Mouse (Mus musculus) kidney, postnatal 25 days (tissue): ENCODE measurements at regions not wholly inside any gene's neighbourhood (a gene's known extent, or its start where the extent isn't known, plus 50 kb on each side); places are given as distances from the start of the nearest gene placed in this dataset.
A peak's percentile ranks its signal among the peaks of the same experiment; 100 is the strongest.

ENCODE experiments used
- DNase-seq, 2 experiments: peaks; one replicate each; pipeline ENCODE4 v3.0.0; 2021; ENCODE audit warnings: mixed read lengths in 2 of 2

DNA sequence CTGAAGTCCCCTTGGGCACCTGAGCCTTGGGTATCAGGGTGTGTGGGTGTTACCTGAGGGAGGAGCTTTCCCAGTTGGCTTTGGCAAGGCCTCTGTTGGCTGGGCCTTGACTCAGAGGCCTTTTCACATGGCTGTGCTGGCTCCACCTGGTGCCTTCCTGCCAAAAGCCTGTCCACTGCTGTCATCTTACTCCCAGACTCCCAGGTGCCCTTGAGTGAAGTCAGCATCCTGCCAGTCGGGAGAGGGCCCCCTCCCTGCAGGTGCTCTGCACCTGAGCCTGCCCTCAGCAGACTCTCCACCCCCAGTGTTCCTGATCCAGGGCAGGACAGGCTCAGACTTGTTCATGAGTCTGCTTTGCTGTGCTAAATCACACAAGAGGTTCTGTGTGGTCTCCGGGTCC lies 99.2 kb upstream of the Lgalsl start:
- DNase-seq = peak in 1 of 2 experiments; percentile 39

DNA sequence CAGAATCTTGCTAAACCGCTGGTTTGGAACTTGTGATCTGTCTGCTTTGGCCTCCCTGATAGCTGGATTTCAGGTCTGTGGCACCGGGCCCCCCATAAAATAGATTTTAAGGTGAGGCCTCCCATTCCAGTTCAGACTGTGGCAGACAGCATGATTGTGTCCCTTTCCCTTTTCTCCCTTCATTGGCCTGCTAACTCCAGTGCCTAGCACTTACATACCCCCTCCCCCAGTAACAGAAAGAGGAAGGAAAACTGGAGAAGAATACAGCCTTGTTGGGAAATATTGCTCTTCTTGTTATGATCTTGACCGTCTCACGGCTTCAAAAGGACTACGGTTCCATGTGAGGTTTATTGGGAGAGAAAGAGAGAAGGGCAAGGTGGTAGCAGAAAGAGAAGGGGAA lies 99.7 kb upstream of the Lgalsl start:
- no peak for DNase-seq

DNA sequence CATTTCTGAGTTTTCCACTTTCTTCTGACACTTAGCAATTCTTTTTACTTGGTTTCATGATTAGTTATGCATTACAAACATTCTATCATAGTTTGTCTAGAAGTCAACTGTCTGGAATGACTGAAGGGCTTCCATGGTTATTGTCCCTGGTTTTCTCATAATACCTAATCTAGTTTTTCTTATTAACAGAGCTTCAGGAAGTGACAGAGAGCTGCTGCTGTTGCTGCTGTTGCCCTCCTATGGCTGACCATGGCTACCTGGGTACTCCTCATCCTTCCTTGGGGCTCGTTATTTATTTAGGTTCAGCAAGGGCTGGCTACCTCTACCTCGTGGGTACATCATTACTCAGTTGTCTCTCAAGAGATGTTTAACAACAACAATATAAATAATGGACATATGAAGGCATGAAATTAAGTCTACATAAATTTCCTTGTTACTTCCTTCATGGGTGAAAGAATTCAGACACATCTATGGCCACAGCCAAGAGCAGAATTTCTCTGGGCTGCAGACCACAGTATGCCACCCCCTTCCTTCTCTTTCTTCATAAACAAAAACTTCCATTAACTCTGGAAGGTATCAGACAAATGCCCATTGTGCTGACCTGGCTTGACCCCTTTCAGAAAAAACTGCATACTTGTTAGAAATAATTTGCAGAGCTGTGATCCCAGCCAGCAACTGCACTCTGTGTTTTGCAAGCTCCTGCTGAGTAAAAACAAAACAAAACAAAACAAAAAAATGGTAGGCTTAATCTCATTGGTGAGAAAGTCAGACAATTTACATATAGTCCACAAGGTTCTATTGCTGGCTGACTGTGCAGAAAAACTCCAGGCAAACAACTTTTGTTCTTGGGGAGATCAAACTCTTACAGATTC lies 103.6 kb upstream of the Lgalsl start:
- DNase-seq = peak; percentile 73 to 76

DNA sequence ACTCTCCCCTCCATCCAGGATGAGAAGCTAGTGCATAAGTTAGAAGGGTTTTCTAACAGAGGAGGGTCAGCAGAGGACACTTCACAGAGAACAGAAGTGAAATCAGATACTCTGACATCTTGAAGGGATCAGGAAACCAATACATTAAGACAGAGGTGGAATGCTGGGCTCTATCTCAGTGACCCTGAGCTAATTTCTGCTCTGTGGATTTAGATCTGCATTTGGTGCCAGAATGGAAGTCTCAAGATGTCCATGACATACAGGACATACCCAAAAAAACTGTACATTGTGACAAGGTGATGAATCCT lies 104.2 kb upstream of the Lgalsl start:
- no peak for DNase-seq

DNA sequence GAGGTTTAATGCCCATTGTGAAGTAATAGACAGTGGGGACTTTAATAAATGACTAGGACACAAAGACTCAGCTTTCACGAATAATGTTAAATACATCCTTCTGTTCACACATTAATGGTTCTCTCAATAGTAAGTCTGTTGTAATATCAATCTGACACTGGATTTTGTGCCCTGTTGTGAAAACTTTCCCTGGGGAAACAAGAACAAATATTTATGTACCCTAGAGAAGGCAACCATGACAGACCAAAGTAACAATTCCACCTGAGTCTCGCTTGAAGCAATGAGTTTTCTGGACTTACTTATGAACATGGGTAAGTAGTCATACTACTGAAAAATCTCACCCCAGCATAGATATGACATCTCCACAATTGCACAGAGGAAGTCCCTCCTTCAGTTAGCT lies 105.1 kb upstream of the Lgalsl start:
- DNase-seq = no peak

DNA sequence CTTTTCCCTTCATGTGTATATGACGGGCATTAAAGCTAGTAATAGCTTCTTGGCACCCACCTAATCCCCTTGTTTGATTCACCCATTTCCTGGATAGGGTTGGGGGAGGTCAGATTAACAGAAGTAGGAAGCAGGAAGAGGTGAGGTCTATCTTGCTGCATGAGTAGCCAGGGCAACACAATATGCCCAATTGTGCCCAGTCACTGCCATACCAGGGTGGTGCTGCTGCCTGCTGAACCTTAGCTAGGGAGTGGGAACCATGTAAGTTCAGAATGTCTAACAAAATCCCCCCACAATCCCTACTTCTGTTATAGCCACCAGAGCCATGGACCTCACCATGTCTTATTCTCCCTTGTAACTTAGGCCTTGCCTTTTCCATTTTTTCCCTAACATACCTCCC lies 106.1 kb upstream of the Lgalsl start:
- DNase-seq = no peak

DNA sequence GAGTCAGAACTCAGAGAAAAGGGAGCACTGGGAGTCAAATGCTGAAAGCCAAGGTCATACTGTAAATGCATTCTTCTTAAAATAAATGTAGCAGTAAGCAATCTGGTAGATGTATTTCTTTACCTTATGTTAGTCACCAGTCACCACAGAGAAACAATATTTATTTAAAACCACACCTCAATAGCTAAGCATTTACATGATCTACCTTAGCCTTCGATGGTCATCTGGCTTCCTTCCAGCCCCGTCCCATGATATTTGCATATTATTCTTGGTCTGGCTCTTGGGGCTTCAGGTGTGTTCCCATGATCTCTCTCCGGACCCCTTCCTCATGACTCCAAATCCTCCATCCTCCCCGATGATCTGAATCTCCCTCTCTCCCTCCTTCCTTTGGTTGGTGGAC lies 107.1 kb upstream of the Lgalsl start:
- DNase-seq = no peak

DNA sequence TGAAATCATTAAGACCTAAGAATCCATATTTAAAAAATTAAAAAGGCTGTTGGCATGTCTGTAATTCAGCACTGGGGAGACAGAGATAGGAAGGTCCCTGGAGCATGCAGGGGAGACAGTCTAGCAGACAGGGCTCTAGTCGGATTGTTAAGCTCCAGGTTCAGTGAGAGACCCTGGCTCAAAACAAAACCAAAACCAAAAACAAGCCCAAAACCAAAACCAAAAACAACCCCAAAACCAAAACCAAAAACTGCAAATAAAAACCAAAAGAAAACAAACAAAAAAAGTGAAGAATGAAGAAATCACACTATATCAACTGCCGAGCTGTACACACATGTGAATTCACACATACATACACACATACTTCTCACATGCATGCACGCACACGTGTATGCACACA lies 108.8 kb upstream of the Lgalsl start:
- no peak for DNase-seq

DNA sequence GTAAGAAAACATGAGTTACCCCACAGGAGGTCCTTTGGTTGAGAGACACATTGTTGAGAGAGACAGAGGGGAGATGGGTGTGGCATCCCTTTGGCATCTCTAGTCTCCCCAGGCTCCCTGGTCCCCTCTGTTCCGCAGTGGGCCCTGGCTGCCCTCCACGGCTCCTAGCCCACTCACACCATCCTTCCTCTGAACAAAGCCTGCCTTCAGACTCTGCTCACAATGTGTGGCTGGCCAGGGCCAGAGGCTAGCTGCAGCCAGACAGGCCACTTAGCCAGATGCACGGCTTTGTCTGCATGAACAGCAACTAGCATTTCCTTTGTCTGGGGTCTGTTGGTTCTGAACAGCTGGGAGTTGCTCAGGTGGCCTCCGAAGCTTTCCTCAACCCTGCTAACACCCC lies 110.7 kb upstream of the Lgalsl start:
- no peak for DNase-seq

DNA sequence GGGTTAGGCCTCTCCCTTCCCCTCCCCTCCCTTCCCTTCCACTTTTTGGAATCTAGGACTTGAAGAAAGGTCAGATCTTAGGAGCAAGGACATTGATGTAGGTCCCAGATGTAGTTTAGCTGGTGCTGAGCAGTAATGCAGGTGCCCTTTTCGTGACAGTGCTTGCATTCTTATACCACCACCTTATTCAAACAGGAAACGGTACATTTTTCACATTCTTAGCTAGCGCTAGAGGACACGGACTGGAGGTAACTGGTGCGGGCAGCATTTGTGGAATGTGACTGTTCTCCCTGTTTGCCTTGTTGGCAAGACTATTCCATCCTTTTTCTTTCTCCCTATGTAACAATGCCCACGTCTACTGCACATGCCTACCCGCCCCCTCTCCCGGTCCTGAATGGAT lies 124.7 kb upstream of the Lgalsl start:
- peak; percentile 17 to 58 for DNase-seq

DNA sequence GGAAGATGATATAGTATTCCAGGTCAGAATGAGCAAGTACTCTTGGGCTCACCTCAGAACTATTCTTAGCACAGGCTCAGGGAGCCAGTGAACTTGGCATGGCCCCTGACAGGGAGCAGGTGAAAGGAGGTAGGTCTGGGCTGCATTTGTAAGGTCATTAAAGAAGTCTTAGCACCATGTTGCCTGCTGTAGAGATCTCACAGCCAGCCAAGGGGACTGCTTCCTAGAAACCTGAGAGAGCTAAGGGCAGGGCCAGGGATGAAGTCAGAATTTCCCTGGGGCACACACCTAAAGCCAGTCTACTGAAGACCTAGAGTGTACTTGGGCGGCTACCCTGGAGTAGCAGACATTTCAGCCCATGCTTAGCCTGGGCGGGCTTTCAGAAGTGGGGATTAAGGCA lies 126.9 kb upstream of the Lgalsl start:
- no peak for DNase-seq

DNA sequence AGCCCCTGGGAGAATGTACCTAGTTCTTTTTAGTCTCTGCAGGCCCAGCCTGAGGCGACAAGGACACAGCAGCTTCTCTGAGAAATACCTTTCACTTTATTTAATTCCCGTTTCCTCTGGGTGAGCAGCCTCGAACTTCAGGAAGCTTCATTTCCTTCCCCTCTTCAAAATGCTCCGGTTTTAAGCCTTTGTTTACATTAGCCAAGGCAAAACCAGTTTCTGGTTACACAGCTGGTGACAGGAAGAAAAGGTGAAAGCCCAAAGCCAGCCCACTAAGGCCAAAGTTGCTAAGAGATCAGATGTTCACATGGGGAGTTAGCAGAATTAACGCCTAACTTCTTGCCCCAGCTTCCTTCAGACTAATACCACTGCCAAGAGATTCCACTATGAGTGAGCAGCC lies 127.4 kb upstream of the Lgalsl start:
- peak in 1 of 2 experiments; percentile 26 for DNase-seq

DNA sequence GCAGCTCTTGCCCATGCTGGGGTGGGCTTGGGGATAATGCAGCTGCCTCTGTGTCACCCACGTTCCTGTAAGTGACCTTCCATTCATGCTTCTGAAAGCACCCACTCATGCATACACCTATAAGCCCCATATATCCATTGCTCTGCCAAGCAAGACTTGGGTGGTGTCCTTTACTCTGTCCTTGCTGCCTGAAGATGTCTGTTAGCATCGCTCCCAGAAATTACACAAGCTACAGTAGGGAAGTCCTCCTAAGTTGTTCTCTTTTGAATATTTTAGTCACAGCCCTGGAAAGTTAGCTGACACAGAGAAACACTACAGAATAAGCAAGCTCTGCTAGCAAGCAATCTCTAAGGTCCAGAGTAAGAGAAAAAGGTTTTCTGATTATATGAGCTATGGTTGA lies 129.2 kb upstream of the Lgalsl start:
- DNase-seq = no peak

DNA sequence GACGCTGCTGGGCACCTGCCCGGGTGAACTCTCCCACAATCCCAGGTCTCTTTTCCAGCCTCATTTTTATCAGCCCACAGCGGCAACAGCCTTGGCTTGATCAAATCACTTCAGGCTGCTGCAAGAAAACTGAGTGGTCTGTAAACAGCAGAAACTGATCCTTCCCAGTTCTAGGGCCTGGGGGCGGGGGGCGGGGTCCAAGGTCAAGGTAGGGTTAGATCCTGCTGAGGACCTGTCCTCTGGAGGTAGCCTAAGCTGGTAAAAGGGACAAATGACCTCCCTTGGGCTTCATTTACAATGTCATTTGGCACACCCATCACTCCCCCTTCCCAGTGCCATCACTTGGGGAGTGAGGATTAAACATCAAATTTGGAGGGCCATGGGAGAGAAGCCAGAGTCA lies 129.9 kb upstream of the Lgalsl start:
- no peak for DNase-seq

DNA sequence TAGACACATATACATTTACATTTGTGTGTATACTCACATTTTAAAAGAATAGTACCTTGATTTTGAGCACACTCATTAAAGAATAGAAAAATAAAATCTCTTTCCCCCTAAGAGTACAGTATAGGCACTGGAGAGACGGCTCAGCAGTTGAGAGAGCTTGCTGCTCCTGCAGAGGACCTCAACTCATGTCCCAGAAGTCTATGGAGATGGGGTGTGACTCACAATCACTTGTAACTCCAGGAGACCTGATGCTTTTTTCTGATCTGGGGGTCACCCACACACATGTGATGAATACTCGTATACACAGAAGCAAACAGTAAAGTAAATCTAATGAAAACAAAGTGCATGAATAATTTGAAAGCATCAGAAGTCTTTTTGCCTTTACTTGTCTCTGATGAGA lies 129.5 kb upstream of the Peli1 start:
- DNase-seq = no peak

DNA sequence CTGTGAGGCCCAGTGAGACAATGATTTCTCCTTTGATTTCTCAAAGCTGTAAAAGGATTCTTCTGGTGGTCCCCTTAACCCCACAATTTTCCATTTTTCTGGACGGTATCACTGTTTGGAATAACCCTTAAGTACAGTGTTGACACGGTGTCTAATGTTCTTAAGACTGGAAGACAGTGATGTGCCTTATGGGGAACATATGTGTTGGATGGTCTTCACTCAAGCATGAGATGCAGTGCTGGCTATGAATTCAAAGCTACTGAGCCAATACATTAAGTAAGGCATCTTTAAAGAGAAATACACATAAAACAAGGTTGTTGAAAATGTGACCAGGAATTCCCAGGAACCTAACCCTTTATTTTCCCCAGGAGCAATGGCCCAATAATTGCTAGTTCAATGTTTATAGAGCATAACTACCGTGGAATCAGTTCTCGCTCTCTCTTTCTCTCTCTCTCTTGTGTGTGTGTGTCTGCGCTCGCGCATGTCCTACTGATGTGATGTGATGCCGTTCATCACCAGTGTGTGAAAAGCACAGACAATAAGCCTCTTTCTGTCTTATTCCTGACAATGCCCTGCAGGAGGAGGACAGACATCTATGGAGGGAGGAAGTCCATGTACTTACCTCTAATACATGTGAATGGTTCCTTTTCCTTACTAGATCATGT lies 125.4 kb upstream of the Peli1 start:
- no peak for DNase-seq

DNA sequence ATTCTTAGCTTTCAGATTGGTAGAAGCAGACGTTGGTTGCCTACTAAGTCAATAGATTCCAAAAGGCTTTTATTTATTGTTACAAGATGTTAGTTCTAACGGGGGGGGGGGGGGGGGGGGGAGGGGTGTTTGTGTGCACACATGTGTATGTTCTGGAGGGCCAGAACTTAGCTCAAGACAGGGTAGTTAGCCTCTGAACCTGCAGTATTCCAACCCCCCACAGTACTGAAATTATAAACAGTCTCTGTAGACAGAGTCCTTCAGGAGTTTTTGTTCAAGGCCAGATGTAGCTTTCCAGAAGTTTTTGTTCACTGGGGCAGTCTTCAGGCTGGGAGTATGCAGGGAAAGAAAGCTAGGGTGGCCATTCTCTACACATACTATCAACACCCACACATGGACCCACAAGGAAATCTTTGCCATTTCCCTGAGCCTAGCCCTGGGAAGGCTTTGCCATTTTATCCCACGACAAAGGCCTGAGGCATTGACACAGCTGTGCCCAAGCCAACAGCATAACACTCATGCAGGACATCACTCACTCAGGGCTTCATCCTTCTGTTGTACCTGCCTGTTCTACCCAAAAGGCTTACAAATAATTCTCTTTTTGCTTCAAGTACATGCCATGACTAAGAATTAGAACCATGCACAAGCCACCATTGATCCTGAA lies 123.6 kb upstream of the Peli1 start:
- DNase-seq = no peak

DNA sequence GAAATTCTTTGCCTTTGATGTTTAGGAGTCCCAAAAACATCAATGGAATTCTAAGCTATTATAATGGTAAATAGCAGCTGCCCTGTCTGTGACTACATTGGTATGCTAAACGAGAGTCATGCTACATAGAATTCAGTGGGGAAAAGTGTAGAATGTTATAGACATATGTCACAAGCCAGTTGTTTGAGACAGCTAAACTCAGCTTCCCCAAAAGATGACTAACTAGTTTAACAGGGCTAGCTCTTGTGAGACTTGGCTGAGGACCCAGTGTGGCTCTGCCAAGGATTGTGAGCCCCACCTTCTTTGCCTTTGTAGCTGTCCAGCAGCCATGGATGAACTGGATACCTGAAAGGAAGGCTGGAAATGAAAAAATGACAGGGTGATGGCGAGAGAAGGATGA lies 122.8 kb upstream of the Peli1 start:
- no peak for DNase-seq

DNA sequence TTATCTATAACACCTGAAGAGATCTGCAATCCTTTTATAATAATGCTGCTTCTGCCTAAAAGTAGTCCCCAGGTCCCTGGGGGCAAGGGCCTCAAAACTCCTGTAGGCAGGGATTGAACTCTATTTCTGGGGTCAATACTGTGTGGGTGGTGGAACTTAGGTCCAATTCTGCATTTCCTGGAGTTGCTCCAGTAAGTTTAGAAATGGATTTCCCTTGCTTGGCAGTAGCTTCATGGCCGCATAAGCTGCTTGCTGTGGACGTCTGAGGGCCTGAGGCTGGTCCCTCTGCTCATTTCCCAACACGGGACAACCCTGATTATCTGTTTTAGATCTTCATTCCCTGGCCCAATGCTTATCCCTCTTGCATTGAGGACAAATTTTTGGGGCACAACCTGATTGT lies 118.0 kb upstream of the Peli1 start:
- no peak for DNase-seq

DNA sequence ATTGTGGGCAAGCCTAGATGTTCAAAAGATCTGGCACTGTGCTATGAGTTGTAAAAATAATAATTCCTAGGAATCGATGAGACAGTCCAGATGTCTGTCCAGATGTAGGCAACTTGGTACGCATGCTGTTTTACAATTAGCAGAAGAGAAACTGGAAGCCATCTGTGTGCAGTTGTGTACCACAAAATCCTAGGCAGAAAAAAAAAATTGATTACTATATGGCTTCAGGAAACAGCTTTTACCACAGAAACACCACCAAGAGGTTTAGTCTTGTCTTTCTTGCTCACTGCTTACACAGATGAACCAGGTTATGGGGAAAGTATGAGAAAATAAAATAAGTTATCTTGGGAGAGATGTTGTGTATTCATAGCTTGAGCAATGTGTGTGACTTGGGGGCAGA lies 109.5 kb upstream of the Peli1 start:
- no peak for DNase-seq

DNA sequence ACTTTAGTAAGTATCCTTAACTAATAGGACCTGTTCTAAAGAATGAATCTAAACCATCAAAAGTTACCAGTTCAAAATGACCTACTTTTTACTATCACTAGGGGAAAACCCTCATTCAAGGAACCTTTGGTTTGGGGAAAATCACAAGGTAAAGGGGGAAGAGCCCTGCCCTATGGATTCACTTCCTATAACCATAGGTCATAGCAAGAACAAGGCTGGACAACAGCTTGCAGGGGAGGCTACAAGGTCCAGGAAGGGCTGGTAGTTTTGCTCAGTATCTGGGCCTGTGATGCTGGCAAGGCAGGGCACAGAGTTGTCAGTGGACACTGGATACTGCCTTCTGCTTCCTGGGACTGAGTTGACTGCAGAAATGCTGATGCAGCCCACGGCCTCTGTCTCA lies 109.1 kb upstream of the Peli1 start:
- DNase-seq = no peak

DNA sequence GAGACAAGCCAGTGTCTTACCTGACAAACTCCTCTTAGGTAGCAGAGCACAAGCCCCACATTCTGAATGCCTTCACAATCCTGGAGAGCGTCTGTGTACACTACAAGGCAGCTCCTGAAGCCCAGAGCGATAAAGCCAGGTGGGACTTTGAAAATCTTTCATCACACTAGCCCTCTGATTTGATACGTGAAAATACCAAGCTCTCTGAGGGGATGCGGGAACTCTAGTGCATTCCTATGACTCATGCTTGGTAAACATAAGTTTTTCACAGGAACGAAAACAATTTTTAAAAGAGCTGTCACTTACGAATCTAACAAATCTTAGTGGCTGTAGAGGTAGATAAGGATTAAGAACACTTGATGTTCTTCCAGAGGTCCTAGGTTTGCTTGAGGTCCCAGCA lies 108.6 kb upstream of the Peli1 start:
- DNase-seq = no peak

DNA sequence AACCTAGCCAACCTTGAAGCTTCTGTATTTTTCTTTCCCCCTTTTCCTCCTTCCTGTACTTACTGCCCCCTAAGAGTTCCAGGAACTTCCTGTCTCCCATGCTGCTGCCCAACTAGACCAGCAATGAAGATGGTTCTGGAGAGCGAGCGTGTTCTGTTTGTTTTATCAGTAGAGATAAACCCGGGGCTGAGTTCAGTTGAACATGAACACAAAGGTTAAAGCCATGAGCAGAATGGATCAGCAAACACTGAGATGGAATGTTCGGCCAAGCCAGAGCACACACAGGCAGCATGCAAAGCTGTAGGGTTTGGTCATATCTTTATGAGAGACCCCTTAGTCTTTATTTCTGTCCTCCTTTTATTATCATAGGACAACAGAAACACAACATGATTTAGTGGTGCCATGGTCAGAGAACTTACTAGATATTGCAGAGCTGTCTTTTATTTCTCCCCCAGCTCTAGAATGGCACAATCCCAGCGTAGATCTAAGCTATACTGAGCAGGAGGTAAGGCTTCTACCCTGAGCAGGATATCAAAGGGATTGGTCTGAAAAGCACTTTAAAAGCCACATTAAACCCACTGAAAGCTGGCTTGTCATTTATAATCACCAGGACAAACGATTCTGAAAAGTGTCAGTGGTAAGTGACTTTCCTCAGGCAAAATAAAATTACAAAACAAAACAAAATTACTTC lies 105.9 kb upstream of the Peli1 start:
- DNase-seq = no peak

DNA sequence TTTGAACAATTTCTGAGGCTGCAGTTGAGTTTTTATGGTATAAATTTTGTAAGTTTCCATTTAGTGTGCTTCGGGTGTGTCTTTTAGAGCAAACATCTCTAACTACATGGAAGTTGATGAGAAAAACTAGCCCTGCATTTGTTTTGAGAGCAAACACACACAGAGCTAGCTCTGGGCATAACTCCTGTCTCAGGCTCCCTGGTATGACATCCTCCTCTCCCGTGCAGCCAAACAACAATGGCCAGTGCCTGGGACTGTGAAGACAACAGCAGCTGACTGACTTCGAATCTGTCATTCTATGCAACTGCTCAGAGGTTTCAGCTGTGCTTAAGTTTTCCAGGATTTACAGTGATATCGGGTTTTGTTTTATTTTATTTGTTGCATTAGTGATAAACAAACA lies 105.3 kb upstream of the Peli1 start:
- no peak for DNase-seq
